Mouse (Mus musculus) spleen, adult 18-20 months (tissue): Measurements from ENCODE around the gene Selenov.
"Not testable (repeated sequence)": the region's sequence is repeated elsewhere in the genome, so short reads cannot be mapped to it uniquely, and the experiment has no call there.

Experiments
- DNase-seq, 2 experiments: peaks; one replicate each; pipeline ENCODE4 v3.0.0; 2022; ENCODE audit warnings: mixed read lengths in 2 of 2

The Selenov gene

GRCm38 (mm10) chr7:28290165-28290564 is 821 bp downstream of the Selenov start:
- DNase-seq: no peak

GRCm38 (mm10) chr7:28280630-28281029 is 10.4 kb downstream of the Selenov start:
- no peak for DNase-seq

- no peak for DNase-seq
These were observed 12.7 kb downstream of the Selenov start for GRCm38 (mm10) chr7:28278279-28278652.

GRCm38 (mm10) chr7:28277615-28278278 is 13.2 kb downstream of the Selenov start, which contains the start of gene Eid2b:
Eid2b (plus strand) TSS chr7:28277739.
- peak; percentile 88 to 96 for DNase-seq

GRCm38 (mm10) chr7:28277237-28277614 is 13.8 kb downstream of the Selenov start:
- DNase-seq: no peak

- DNase-seq: no peak
These were observed 19.2 kb downstream of the Selenov start for GRCm38 (mm10) chr7:28271761-28272160.

- no peak for DNase-seq
These were observed 21.6 kb downstream of the Selenov start for GRCm38 (mm10) chr7:28269355-28269754.

- no peak for DNase-seq
These were observed 22.4 kb downstream of the Selenov start for GRCm38 (mm10) chr7:28268576-28268975.

GRCm38 (mm10) chr7:28268042-28268531 is 22.9 kb downstream of the Selenov start:
- DNase-seq: peak; percentile 14 to 40

- DNase-seq: peak; percentile 26 to 40
These were observed 23.6 kb downstream of the Selenov start, which contains the start of gene Eid2 for GRCm38 (mm10) chr7:28267129-28268041. Eid2 (plus strand) TSS chr7:28267881.

GRCm38 (mm10) chr7:28265391-28265790 is 25.6 kb downstream of the Selenov start:
- DNase-seq: no peak

GRCm38 (mm10) chr7:28263786-28264185 is 27.2 kb downstream of the Selenov start:
- DNase-seq: peak in 1 of 2 experiments; percentile 46

GRCm38 (mm10) chr7:28262861-28263260 is 28.1 kb downstream of the Selenov start:
- no peak for DNase-seq

GRCm38 (mm10) chr7:28255476-28255875 is 35.5 kb downstream of the Selenov start:
- DNase-seq: no peak

GRCm38 (mm10) chr7:28254591-28254990 is 36.4 kb downstream of the Selenov start:
- no peak for DNase-seq

- no peak for DNase-seq
These were observed 39.0 kb downstream of the Selenov start for GRCm38 (mm10) chr7:28251976-28252375.

- no peak for DNase-seq
These were observed 42.0 kb downstream of the Selenov start for GRCm38 (mm10) chr7:28248957-28249356.

- DNase-seq: not testable (repeated sequence)
These were observed 47.0 kb downstream of the Selenov start for GRCm38 (mm10) chr7:28243943-28244342.
